Mouse (Mus musculus): Measurements from ENCODE around the gene 1700042G07Rik.
"Not testable (repeated sequence)": the region's sequence is repeated elsewhere in the genome, so short reads cannot be mapped to it uniquely, and the experiment has no call there.

Gene 1700042G07Rik

GRCm38 (mm10) chr4:116208891-116209290 is 35.7 kb downstream of the 1700042G07Rik start:
- DNase-seq (ENCODE audit: low spot score), result no peak

- no peak for DNase-seq (ENCODE audit: low spot score)
These were observed 42.9 kb downstream of the 1700042G07Rik start for GRCm38 (mm10) chr4:116215895-116216605.

- DNase-seq (ENCODE audit: low spot score), result no peak
These were observed 43.9 kb downstream of the 1700042G07Rik start for GRCm38 (mm10) chr4:116217046-116217445.

GRCm38 (mm10) chr4:116217661-116218060 is 44.5 kb downstream of the 1700042G07Rik start:
- not testable (repeated sequence) for DNase-seq (ENCODE audit: low spot score)

GRCm38 (mm10) chr4:116219056-116219455 is 45.9 kb downstream of the 1700042G07Rik start:
- DNase-seq (ENCODE audit: low spot score), result no peak

- no peak for DNase-seq (ENCODE audit: low spot score)
These were observed 47.0 kb downstream of the 1700042G07Rik start for GRCm38 (mm10) chr4:116220071-116220650.

GRCm38 (mm10) chr4:116220780-116221139 is 47.6 kb downstream of the 1700042G07Rik start:
- no peak for DNase-seq (ENCODE audit: low spot score)

GRCm38 (mm10) chr4:116221140-116221851 is 48.1 kb downstream of the 1700042G07Rik start, which contains the start of gene Pik3r3:
Gene Pik3r3, plus strand, starts transcription at chr4:116221618.
- DNase-seq (ENCODE audit: low spot score), result peak; percentile 98

- DNase-seq (ENCODE audit: low spot score), result no peak
These were observed 49.0 kb downstream of the 1700042G07Rik start for GRCm38 (mm10) chr4:116221996-116222842.

- no peak for DNase-seq (ENCODE audit: low spot score)
These were observed 49.6 kb downstream of the 1700042G07Rik start for GRCm38 (mm10) chr4:116222843-116223119.
